Mouse (Mus musculus) lung, postnatal 0 days (tissue): ENCODE results near the gene Ankrd33b.

Experiments used
- CTCF ChIP-seq: IDR thresholded peaks from 2 replicates; pipeline ENCODE4 v1.5.1; 2016; ENCODE audit warnings: antibody characterized with exemption, mild to moderate bottlenecking
- EP300 ChIP-seq: IDR thresholded peaks from 2 replicates; pipeline ENCODE4 v1.6.1; 2016; ENCODE audit warnings: antibody characterized with exemption, mild to moderate bottlenecking, control low read depth

- TF ChIP-seq EP300 (peak; percentile 87), CTCF (no peak)
These were observed 45.4 kb upstream of the Ankrd33b start for GRCm38 (mm10) chr15:31412933-31413332.
